Mouse (Mus musculus) ovary, postnatal 10 days (tissue): ENCODE measurements around the gene Yif1a.

Experiments used
- DNase-seq: peaks from one replicate; pipeline ENCODE4 v3.0.0; 2022; ENCODE audit warnings: low spot score

Yif1a gene

DNA sequence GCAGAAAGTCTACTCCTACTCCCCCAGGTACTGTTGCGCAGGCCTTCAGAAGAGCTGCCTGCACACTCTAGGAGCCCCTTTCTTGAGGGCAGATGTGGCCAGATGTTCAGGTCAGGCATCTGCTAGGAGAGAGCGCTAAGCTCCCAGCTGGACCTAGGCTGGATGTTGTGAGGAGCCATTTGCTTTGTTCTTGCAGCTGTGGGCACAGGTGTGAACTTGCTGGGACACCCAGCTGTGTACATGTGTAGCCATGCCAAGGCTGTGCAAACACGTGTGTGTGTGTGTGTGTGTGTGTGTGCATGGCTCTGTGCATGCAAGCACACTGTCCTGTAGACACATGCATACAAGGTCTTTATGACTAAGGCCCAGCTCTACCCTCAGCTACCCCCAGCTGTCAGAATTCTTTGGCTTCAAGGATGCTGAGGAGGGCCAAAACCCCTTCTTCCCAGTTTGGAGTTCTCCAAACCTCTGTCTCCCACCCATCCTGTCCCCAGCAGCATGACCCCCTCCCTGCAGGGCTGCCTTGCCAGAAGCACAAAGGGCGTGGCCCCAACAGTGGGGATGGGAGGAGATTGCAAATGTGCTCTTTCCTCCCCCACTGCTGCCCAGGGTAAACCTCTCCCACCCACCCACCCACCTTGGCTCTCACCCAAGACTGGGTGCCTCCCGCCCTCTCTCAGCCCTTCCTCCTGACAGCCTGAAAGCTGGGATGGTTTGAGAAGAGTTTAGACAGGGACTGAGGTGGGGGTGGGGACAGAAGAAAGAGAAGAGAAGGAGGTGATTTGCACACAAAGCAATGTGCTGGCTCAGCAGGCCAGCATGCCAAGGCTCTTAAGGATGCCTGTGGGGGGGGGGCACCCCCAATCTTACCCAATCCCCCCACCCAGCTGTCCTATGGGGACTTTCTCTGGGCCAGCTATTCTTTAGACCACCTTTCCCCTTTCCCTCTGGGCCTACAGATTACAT is 27.7 kb upstream of the Yif1a start:
- DNase-seq = no peak

DNA sequence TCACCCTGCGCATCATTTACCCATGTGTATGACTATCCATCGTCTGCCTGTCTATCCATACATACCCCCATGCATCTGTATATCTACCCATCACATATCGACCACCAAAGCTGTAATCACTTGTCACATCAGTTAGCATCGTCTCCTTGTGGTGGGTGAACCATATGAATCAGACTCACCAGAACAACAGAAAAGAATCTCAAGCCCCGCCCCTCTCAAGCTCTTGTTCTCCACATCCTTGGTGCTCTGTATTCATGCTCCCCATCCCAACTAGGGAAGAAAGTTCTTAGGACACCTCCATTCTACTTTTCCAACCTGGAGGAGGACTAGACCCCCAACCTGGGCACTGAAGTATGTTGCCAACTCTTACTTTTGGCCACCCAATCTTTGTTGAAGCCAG is 26.3 kb upstream of the Yif1a start:
- no peak for DNase-seq

DNA sequence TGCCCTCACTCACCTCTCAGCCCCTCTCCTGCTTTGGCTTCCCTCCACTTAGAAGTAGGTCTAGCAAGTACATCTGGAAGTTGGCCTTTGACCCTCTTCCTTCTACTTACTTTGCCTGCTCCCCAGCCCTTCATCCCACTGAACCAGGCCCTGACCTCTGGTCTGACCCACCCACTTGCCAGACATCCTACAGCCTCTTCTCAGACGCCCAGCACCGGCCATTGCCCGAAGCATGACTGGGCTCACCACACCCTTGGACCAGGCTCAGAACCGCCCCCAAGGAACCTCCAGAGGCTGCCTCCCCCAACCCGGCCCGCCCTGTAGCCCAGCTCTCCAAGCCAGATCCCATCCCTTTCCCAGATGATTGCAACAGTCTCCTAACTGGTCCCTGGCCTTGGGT is 25.9 kb upstream of the Yif1a start:
- peak; percentile 21 for DNase-seq

DNA sequence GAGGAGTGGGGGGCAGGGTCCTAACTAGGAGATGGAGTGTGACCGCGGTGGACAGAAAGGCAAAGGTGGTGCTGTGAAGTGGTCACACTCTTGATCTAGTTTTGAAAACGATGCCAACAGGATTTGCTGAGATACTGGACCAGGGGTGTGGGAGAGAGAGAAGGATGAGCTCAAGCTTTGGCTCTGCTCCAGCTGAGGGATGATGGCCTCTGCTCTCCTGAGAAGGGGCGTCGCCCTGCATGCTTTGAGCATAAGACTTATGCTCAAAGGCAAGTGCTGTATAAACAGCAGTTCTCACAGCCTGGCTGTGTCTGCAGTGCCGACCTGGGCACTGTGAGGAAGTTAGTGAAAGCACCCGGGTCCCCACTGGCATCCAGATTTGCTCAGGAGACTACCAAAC is 23.2 kb upstream of the Yif1a start:
- no peak for DNase-seq

DNA sequence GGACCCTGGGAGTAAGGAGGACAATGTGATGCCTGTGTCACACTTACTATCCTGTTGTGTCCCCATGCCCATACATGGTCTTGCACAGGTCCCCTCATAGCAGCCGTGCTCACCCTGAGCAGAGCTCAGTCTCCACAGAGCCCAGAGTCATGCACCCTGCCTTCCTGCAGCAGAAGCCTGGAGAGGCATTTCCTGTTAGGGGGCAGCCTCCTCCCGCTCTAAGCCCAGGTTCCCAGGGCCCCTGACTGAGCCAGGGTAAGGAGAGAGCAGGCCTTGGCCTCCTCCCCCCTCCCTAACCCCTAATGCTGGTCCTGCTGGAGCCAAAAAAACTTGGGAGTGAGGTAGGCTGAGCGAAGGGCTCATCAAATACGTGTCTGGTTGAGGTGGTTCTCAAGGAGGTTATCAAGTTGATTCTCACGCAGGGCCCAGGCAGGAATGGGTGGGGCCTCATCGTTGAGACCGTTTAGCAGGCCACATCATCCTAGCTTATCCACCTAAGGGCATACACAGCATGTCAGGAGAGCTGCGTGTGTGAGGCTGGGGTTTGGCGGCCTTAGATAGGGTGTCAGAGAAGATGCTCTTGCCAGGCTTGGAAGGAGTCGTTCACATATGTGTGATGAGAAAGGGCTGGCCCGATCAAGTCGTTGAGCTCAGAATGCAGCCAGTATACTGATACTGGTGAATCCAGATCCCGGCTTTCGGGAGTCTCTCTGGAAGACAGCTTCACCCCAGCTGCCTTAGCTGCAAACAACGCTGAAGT is 21.1 kb upstream of the Yif1a start:
- no peak for DNase-seq

DNA sequence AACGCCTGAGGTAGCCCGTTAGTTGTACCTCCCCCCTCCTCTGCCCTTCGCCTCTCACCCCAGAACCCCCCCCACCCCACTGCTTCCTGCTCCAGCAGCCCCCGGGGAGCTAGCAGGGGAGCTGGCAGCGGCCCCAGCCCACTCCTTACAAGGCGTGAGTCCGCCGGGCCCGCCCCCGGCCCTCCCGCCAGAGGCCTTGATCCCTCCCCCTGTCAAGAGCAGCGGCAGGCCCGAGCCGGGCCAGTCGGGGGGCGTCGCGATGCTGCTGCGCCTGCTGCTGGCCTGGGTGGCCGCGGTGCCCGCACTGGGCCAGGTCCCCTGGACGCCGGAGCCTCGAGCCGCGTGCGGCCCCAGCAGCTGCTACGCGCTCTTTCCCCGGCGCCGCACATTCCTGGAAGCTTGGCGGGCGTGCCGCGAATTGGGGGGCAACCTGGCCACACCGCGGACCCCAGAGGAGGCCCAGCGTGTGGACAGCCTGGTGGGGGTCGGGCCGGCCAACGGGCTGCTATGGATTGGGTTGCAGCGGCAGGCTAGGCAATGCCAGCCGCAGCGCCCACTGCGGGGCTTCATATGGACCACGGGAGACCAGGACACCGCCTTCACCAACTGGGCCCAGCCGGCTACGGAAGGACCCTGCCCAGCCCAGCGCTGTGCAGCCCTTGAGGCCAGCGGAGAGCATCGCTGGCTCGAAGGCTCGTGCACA is 20.3 kb upstream of the Yif1a start, which contains the start of gene Cd248:
Gene Cd248, plus strand, starts transcription at position 212 of the 703 bp plus-strand sequence.
- no peak for DNase-seq

DNA sequence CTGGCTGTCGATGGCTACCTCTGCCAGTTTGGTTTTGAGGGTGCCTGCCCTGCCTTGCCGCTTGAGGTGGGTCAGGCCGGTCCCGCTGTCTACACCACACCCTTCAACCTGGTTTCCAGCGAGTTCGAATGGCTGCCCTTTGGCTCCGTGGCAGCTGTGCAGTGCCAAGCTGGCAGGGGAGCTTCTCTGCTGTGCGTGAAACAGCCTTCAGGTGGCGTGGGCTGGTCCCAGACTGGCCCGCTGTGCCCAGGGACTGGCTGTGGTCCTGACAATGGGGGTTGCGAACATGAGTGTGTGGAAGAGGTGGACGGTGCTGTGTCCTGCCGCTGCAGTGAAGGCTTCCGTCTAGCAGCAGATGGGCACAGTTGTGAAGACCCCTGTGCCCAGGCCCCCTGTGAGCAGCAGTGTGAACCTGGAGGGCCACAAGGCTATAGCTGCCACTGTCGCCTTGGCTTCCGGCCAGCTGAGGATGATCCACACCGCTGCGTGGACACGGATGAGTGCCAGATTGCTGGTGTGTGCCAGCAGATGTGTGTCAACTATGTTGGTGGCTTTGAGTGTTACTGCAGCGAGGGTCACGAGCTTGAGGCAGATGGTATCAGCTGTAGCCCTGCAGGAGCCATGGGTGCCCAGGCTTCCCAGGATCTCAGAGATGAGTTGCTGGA is 19.6 kb upstream of the Yif1a start:
- DNase-seq = no peak

DNA sequence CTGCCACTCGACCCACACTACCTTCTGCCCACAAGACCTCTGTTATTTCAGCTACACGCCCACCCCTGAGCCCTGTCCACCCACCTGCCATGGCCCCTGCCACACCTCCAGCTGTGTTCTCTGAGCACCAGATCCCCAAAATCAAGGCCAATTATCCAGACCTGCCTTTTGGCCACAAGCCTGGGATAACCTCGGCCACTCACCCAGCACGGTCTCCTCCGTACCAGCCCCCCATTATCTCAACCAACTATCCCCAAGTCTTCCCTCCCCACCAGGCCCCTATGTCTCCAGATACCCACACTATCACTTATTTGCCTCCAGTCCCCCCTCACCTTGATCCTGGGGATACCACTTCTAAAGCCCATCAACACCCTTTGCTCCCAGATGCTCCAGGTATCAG is 18.9 kb upstream of the Yif1a start:
- no peak for DNase-seq

DNA sequence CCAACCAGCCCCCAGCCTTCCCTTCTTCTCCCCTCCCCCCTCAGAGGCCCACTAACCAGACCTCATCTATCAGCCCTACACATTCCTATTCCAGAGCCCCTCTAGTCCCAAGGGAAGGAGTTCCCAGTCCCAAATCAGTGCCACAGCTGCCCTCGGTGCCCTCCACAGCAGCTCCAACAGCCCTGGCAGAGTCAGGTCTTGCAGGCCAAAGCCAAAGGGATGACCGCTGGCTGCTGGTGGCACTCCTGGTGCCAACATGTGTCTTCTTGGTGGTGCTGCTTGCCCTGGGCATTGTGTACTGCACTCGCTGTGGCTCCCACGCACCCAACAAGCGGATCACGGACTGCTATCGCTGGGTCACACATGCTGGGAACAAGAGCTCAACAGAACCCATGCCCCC is 18.4 kb upstream of the Yif1a start:
- DNase-seq = no peak

DNA sequence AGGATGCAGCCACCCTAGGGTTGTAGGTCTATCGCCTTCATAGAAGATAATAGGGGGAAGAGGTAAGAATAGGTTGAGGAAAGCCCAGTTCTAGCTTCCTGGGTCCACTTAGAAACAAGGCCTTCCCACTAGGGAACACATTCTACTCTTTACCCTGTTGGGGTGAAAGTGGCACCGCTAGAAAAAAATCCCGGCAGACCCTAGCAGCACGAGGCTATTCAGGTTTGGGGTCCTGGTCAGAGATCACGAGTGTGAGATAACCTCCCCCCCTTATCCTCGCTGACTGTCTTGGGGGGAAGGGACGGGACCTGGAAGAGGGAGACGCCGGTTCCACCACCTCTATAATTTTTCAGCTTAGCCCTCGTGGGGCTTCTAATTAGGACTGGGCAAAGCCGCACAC is 17.3 kb upstream of the Yif1a start:
- no peak for DNase-seq

DNA sequence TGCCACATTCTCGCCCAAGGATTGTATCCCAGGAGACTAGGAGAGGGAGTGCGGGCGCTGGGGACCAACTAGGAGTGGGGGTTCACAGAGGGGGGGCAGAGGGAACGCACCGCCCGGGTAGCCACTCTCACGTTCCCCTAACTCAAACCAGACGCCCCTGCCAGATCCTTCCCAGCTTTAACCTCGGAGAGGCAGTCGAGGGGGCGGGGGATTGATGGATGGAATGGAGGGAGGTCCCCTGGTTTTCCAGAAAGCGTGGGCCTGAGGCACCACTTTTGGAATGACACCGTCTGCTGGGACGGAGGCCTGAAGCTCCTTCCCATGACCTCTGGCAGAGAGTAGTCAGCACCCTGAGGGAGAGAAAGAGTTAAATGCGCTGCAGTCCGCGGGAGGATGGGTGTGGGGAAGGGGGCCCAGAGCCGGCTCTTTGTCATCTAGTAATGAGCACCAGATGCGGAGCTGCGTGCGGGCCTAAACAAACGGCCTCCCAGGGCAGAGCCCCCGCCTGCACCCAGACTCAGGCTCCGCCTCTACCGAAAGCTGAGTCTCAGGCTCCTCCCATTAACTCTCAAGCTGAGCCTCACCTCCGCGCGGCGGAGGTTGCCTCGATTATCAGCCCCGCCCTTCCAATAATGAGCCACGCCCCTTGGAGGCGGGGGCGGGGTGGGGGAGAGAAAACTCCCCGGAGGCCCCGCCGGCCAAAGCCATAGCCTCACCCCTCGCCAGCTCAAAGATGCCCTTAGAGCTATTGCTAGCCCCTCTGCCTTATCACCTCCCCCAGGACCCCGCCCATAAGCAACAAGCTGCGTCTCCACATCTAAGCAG is 16.6 kb upstream of the Yif1a start:
- no peak for DNase-seq

DNA sequence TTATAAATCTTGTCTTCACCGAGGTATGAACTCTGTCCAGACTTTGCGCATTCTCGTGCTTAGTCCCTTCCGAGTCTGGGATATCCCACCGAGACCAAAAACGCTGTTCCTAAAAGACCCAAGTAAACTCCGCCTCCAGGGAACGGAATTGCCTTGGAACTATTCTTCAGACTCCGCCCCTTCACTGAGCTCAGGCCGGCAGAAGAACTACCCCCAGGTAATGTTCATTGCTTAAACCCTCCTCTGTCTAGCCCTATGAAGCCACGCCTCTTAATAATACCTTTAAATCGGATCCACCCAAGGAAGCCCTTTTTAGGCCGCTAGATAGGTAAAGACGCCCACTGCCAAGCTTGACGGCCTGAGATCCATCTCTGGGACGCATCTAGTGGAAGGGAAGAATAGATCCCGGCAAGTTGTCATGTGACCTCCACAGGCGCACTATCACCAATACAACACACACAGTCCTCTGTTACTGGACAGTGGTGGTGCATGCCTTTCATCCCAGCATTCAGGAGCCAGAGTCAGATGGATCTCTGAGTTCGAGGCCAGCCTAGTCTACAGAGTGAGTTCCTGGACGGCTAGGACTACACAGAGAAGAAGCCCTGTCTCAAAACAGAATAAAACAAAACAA is 15.8 kb upstream of the Yif1a start:
- no peak for DNase-seq

DNA sequence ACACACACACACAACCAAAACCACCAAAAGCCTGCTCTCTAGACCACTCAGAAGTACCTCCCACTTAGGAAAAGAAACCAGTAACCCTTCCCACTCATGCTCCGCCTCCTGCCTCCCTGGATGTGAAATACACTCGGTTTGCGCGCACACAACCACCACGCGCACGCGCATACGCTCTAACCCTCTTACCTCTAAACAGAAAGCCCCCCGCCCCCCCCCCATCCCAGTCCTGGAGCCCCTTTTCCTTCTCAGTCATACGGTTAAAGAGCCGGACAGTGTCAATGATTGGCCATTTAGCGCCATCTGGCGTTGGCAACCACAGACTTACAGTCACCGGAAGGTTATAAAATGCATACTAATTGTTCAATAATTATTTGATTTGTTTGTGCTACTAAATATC is 15.3 kb upstream of the Yif1a start:
- no peak for DNase-seq

DNA sequence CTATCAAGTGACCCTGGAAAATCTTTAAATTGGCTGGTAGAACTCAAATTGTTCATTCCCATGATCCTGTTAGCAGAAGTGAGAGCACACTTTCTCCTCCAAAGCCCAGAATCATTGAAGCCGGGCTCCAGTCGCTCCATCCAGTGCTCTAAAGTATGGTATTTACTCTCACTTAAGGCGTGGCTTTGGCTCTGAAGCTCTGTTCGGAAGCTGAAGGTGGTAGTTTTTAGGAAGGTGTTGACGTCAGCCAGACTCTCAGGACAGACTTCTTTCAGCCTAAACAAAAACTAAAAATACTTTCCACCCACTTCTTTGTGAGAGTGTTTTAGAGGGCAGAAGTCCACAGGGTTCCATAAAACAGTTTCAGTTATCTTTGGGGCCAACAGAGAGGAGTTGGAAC is 14.8 kb upstream of the Yif1a start:
- no peak for DNase-seq

DNA sequence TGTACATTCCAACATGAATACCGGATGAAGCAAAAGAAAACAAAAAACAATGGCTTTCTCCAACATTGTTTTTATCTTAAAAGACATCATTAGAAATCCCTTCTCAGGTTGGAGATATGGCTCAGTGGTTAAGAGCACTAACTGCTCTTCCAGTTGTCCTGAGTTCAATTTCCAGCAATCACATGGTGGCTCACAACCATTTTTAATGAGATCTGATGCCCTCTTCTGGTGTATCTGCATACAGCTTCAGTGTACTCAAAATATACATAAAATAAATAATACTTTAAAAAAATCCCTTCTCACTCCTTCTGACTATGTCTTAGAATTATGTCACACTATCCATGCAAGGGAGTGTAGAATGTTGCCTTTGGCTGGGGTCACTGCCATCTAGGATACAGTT is 9.1 kb upstream of the Yif1a start:
- DNase-seq = no peak

DNA sequence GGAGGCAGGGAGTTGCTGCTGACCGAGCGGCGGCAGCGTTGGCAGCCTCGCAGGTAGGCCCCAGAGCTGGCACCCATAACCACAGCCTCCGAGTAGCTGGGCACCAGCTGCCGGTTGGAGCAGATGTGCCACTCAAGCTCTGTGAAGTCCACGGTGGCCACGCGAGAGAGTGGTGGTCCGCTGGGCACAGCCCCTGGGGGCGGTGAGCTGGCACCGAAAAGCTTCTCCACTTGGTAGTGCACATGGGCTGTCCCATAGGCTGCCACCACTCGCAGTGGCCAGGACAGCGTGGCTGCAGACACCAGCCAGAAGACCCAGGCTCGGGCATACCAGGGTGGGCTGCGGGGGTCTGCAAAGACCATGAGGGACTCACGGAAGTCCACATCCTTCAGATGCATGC is 6.3 kb upstream of the Yif1a start:
- DNase-seq = no peak

DNA sequence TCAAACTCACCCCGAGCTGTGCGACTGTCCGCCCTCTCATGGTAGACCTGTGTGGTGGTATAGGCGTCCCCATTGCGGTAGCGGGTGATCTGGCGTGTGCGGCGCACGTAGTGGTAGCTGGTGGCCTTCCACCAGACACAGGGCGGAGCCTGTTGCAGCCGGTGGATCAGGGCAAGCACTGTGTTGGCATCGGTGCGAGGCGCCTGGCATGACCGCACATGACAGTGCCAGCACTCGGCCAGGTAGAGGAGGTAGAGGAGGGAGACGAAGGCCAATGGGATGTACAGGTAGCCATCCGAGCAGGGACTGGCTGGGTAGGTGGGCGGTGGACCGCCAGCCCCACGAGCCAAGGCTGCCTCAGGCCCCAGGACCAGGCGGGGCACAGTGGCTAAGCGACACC is 5.7 kb upstream of the Yif1a start:
- no peak for DNase-seq

DNA sequence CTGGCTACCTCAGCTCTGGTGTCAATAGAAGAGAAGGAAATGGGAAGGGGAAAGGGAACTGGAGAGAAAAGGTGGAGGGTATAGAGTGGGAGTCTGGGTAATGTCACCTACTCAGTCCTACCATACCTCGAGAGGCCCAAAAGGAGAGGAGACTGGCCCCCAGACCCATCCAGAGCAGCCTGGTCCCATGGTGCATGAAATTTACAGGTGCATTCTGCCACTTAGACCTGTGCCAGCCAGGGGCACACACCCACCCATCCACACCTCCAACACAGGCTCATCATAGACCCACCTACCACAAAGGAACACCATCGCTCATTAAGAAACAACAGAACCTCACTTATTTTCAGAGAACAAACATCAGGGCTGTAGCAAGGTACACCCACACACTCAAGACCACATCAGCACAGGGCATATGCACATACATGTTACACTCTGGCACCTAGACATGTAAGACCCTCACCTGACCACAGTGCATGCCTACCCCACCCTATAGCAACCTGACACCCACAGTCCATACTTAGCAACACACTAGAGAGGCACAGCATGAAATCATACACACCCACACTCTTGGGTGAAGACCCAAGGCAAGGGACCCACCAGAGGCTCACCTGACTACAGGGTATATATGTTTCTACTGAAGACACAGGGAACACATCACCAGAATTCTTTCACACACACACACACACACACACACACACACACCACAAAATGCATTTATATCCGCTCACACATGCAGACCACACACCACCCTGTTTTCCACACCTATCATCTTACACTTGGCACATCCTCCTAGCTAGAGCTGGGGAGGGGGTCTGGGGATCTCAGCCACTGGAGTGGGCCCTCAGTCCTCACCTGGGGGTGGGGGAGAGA is 4.1 kb upstream of the Yif1a start:
- DNase-seq = no peak

DNA sequence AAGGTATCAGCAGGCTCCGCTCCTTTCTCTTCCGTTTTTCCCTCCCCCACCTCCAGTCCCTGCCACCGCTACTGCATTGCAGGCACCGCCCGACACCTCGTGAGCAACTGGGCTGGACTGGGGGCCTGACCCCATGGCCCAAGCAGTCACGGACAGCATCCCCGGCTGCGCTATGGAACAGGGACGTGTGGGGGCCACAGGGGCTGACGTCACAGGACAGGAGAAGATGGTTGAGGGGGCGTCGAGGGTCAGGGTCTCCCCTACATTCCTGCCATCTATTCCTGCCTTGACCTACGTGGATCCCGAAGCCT is 3.5 kb upstream of the Yif1a start:
- DNase-seq = no peak
